Mouse (Mus musculus): ENCODE results near the gene Tbce. TPM values are rescaled to one million over a fixed set of nuclear protein-coding genes. Genes with fewer than 3 reads are reported as not detected.

Gene Tbce
- polyA plus RNA-seq (2012; ENCODE audit: insufficient read depth, insufficient read length, missing spikeins): 22.9 and 29.5 TPM in 2 replicates

DNA sequence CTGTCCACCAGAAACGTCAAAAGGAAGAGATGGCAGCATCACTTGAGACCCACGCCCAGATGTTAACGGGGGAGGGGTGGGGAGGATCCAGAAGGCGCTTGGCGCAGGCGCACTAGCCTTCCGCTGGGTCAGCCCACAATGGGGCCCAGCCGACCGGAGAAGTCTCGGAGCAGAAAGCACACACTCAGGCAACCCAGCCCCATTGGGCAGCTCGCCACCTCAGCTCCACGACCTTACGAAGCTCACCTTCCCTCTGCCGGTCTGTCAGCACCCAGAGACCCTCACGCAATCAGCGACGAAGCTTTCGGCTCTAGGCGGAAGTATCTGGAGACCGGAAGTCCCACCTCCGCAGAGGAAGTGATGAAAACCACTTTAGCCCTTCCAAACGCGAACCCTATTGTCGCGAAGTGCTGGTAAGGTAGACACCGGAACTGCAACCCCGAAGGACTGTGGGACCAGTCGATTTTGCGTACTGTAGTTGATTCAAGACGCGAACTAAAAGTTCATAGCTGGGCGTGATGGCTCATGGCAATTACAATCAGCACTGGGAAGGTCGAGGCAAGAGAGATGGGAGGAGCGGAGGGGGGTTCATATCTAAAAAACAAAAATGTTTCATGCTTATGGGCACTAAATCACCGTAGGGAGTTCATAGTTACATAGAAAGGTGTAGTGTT lies at the start of gene Tbce:
Tbce (minus strand) TSS at position 347 of the 674 bp plus-strand sequence.
- Histone ChIP-seq H3K4me1 (ENCODE audit: control insufficient read depth, insufficient read depth, insufficient read length, low read length) (0 out of 2 replicates have a peak, but pooled peaks cover 3% of the 10 kb centered on the region), H3K4me3 (ENCODE audit: insufficient read depth, low read depth, low read length) (peak within 1 kb of the TSS; percentile 95), H3K27ac (replicated peaks; ENCODE audit: low read depth, low read length) (peak within 1 kb of the TSS; percentile 100)

DNA sequence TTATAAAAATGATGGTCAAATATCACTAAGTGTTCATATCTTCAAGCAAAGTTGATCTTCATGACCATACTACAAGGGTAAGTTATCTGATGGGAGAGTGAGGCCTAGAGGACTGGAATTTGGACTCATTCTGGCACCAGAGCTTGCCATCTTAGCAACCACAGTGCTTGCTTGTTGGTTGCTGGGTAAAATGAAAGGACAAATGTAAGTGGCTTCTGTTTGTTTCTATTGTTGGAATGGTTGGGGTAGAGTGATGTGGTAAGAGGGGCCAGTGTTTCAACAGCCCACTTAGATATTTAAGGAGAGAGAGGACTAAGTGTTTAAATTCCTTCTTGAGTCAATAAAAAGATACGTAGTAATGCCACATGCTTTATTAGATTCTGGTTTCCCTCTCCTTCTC lies 49.2 kb upstream of the Tbce start:
- no peak overlapping the region for H3K27ac ChIP-seq (replicated peaks; ENCODE audit: low read depth, low read length)
- H3K4me3 ChIP-seq (ENCODE audit: insufficient read depth, low read depth, low read length): no peak overlapping the region
- no peaks in the 10 kb centered on the region for H3K4me1 ChIP-seq (ENCODE audit: control insufficient read depth, insufficient read depth, insufficient read length, low read length)

DNA sequence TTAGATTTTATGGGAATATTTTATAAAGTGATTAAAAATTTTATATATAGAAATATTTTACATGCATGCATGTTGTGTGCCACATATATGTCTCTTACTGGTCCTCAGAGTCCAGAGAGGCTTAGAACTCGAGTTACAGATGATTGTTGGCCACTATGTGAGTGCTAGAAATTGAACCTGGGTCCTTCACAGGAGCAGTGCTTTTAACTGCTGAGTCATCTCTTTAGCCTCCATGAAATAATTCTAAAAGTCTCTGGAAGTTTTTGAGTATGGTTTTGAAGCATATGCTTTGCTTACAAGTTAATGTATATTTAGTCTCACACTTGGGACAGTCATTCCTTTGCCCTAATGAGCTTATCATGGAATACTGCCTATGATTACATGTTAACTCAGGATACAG lies 35.9 kb upstream of the Tbce start:
- Histone ChIP-seq H3K4me1 (ENCODE audit: control insufficient read depth, insufficient read depth, insufficient read length, low read length) (no peaks in the 10 kb centered on the region), H3K4me3 (ENCODE audit: insufficient read depth, low read depth, low read length) (no peak overlapping the region), H3K27ac (replicated peaks; ENCODE audit: low read depth, low read length) (no peak overlapping the region)

DNA sequence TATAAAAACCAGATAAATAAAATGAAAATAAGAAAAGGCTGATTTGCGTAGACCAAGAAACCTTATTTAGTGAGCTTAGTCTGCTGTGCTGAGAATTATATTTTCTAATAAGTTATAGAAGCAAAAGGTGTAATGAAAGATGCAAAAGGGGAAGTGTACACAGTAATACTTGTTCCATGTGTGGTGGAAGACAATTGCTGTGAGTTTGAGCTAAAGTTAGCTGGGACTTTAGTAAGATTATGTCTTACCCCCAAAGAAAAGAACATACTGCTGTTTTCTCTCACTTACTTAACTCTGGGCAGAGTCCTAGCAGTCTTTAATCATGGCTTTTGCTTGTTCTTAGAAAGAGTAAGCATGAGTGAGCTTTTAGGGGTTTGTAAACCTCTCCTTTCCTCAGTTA lies 34.9 kb upstream of the Tbce start:
- Histone ChIP-seq H3K4me3 (ENCODE audit: insufficient read depth, low read depth, low read length) (no peak overlapping the region), H3K27ac (replicated peaks; ENCODE audit: low read depth, low read length) (no peak overlapping the region), H3K4me1 (ENCODE audit: control insufficient read depth, insufficient read depth, insufficient read length, low read length) (no peaks in the 10 kb centered on the region)

DNA sequence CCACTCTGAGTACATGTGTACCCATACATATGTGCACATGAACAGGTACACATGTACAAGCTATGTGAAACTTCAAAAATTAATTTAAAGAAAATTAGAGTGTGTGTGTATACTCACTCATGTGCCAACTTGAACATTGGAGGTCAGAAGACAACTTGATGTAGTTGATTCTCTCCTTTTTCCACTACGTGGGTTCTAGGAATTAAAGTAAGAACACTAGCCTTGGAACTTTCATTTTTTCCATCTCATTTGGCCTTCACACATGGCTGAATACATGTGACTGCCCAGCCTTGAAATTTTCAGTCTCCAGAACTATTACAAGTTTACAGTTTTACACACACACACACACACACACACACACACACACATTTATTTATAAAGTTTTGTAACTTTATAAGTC lies 29.9 kb upstream of the Tbce start:
- Histone ChIP-seq H3K27ac (replicated peaks; ENCODE audit: low read depth, low read length) (no peak overlapping the region), H3K4me1 (ENCODE audit: control insufficient read depth, insufficient read depth, insufficient read length, low read length) (no peaks in the 10 kb centered on the region), H3K4me3 (ENCODE audit: insufficient read depth, low read depth, low read length) (no peak overlapping the region)

DNA sequence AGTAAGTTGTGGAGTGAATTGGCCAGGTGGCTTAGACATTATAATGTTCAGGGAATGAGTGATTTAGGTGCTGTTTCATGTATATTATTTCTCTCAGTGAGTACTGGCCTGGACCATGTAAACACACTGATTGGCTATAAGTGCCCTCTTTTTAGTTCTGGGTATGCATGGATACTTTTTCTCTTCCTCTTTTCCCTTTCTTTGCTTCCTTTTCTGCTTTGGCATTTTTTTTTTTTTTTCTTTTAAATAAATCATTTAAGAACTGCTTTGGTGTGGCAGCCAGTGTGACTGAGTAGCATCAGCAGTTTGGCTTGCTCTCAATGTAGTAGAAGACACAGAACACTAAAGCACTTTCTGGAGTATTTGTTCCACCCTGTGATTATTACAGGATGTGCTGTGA lies 28.6 kb upstream of the Tbce start:
- Histone ChIP-seq H3K27ac (replicated peaks; ENCODE audit: low read depth, low read length) (no peak overlapping the region), H3K4me3 (ENCODE audit: insufficient read depth, low read depth, low read length) (no peak overlapping the region), H3K4me1 (ENCODE audit: control insufficient read depth, insufficient read depth, insufficient read length, low read length) (no peaks in the 10 kb centered on the region)

DNA sequence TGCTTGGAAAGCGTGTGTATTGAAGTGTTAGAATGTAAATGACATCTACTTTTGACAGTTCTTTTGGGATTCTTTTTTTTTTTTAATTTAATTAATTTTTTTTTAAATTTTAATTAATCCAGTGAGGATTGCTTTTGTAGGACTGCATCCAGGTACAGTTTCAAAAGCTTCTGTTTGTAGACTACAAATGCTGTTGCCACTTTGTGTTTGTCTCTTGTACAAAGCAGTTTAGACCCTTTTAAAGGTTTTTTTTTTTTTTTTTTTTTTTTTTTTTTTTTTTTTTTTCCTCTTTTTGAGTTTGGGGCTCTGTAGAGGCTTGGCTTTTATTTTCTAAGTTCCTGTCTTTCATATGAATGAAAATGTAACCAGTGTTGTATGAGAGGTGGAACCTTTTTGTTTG lies 26.3 kb upstream of the Tbce start:
- Histone ChIP-seq H3K4me3 (ENCODE audit: insufficient read depth, low read depth, low read length) (no peak overlapping the region), H3K4me1 (ENCODE audit: control insufficient read depth, insufficient read depth, insufficient read length, low read length) (no peaks in the 10 kb centered on the region), H3K27ac (replicated peaks; ENCODE audit: low read depth, low read length) (no peak overlapping the region)

DNA sequence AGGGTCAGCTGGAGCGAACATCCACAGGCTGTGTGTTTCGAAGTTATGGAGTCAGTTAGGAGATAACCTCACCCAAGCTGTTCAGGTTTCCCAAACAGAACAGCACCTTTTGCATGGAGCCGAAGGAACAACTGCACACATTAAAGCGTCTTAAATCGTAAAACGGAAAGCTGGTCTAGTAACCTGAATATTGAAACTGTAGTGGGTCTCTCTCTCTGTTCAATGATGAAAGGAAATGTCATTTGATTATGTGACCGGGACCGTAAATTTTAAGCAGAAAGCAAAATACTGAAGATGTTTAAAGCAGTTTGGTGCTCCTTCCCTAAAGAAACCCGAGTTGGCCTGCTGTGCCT lies 25.6 kb upstream of the Tbce start:
- Histone ChIP-seq H3K4me3 (ENCODE audit: insufficient read depth, low read depth, low read length) (peak overlapping the region; percentile 93), H3K27ac (replicated peaks; ENCODE audit: low read depth, low read length) (no peak overlapping the region), H3K4me1 (ENCODE audit: control insufficient read depth, insufficient read depth, insufficient read length, low read length) (no peaks in the 10 kb centered on the region)

DNA sequence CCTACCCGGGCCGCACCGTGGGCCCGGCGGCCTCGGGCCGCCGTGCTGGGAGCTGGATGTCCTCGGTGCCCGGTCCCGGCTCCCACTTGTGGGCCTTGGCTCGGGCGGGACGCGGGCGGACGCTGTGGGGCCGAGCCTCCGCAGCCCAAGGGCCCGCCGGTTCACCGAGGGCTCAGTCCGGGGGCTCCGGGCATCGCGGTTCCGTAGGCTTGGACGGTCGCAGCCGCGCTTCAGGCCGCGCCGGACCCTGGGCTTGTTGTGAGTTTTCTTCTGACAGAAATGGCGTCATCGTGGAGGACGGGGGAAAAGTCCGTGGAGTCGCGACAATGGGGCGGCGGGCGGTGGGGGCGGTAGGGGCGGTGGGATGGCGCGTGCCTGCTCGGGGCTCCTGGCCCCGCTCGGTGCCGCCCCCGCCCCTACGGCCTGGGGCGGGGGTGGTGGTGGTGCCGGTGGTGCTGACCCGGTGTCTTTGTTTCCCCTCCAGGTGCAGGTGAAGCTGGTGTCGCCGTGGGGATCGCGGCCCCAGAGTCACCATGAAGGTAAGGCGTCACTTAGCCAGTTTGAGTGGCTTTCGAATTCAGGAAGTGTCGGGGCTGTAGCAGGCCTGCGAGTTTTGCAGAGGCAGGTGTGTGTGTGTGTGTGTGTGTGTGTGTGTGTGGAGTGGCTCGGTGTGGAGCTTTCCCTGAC lies 25.0 kb upstream of the Tbce start:
- Histone ChIP-seq H3K4me1 (ENCODE audit: control insufficient read depth, insufficient read depth, insufficient read length, low read length) (no peaks in the 10 kb centered on the region), H3K4me3 (ENCODE audit: insufficient read depth, low read depth, low read length) (peak overlapping the region; percentile 93)

DNA sequence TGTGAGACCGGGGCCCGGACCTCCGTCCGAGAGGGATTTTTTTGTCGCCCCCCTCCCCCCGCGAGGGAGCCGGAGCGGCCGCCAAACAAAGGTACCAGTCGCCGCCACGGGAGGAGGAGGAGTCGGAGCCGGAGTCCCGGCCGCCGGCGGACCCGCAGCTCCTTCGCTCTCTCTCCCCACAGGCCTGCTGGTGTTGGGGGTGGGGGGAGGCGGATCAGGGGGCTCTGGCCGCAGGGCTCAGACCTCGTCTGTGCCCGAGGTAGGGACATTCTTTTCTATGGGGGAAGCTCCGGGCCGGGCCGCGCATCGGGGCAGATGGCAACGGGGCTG lies 24.5 kb upstream of the Tbce start:
- H3K4me1 ChIP-seq (ENCODE audit: control insufficient read depth, insufficient read depth, insufficient read length, low read length): no peaks in the 10 kb centered on the region
- H3K4me3 ChIP-seq (ENCODE audit: insufficient read depth, low read depth, low read length): peak overlapping the region; percentile 93
- H3K27ac ChIP-seq (replicated peaks; ENCODE audit: low read depth, low read length): peak overlapping the region; percentile 57

More for the DNA sequence above, 25.0 kb upstream of the Tbce start:
- 0 out of 2 replicates have a peak overlapping the region, but pooled peaks have one; percentile 57 for H3K27ac ChIP-seq (replicated peaks; ENCODE audit: low read depth, low read length)

DNA sequence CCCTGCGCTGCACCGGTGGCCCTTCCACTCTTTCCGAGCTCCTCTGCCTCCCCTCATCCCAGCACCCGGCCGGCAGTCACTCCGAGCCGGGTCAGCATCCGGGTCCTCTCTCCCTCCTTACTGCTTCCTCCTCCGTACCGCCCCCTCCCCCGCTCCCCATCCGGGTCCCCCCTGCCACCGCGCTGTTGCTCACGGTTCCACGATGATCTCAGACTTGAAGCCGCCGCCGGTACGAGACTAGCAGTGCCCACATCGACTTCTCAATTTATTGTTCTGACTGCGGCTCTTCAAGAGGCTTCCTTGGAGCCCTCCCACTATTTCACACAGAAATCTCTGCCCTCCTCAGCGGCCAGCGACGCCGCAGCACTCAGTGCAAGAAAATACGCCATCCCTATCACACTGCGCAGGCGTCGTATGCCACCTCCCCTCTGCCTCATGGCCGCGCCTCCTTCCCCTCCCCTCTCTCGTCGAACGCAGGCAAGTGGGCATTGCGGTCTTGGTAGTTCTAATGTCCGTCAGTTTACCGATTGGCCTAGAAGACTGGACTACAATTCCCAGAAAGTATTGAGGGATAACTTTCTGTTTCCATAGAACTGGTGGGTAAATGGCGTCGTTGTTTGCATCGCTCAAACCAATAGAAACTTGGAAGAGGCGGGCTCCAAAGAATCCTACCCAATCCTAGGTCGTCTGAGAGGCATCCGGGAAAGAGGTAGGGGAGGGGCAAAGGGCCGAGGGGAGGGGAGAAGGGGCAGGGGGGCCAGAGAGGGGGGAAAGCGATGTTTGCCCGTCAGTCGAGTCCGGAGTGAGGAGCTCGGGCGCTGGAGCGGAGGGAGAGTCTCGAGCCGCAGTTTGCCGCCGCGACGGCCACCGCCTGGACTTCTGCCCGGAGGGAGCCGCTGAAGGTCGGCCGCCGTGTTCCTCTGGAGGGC lies 23.8 kb upstream of the Tbce start, which contains the start of the genes Arid4b and Ggps1:
Arid4b (plus strand) TSS at position 220 of the 929 bp plus-strand sequence.
Ggps1 (minus strand) TSS at position 476 of the 929 bp plus-strand sequence.
- Histone ChIP-seq H3K4me1 (ENCODE audit: control insufficient read depth, insufficient read depth, insufficient read length, low read length) (no peaks in the 10 kb centered on the region), H3K4me3 (ENCODE audit: insufficient read depth, low read depth, low read length) (peak within 1 kb of the TSS; percentile 93)

DNA sequence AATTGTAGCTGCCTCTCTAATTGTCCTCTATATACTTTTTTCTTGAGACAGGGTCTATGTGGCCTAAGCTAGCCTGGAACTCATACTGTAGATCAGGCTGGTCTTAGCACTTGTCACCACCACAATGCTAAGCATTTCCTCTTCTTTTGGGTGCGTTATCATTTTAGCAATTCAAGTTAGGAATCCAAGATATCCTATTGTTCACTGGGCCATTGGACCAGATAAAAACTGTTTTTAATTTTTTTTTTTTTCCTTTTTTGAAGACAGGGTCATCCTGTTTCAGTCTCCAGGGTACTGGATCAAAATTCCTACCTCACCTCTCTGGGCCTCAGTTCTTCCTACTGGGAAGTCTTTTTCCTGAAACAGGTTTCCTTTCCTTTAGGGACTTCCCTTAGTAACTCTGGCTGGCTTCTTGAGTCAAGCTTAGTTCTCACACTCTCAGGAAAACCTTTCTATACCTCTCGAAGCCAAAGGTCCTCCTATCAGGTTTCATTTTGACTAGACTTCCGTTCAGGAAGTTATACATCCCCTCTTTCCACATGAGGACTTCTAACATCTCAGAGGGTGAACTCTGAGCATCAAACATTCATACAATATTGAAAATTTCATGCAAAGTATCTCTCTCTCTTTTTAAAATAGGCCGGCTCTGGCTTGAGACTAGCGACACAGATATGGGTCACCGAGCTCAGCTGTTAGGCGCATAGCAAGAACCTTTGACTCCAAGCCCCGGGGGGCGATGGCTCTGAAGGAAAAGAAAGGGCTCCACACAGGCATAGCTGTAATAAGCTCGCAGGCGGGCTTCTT lies 23.0 kb upstream of the Tbce start:
- H3K4me3 ChIP-seq (ENCODE audit: insufficient read depth, low read depth, low read length): peak overlapping the region; percentile 77
- H3K4me1 ChIP-seq (ENCODE audit: control insufficient read depth, insufficient read depth, insufficient read length, low read length): no peaks in the 10 kb centered on the region
- H3K27ac ChIP-seq (replicated peaks; ENCODE audit: low read depth, low read length): peak overlapping the region; percentile 55

More for the DNA sequence above, 23.8 kb upstream of the Tbce start, which contains the start of the genes Arid4b and Ggps1:
- H3K27ac ChIP-seq (replicated peaks; ENCODE audit: low read depth, low read length): peak within 1 kb of the TSS; percentile 80

DNA sequence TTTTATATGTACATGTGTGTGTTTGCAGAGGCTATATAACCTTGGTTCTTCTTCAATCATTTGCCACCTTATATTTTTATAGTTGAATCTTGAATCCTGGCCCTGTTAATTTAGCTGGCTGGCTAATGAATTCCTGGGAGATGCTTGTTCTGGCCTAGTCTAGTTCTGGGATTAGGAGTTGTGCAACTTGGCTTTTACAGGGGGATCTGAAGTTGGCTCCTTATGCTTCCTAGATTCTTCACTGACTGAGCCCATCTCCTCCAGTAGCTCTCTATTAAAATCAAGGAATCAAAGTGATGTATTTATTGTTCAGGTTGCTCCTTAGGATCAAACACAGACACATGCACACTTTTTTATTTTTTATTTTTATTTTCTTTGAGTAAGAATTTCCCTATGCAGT lies 20.1 kb upstream of the Tbce start:
- Histone ChIP-seq H3K4me3 (ENCODE audit: insufficient read depth, low read depth, low read length) (no peak overlapping the region), H3K27ac (replicated peaks; ENCODE audit: low read depth, low read length) (no peak overlapping the region), H3K4me1 (ENCODE audit: control insufficient read depth, insufficient read depth, insufficient read length, low read length) (no peaks in the 10 kb centered on the region)

DNA sequence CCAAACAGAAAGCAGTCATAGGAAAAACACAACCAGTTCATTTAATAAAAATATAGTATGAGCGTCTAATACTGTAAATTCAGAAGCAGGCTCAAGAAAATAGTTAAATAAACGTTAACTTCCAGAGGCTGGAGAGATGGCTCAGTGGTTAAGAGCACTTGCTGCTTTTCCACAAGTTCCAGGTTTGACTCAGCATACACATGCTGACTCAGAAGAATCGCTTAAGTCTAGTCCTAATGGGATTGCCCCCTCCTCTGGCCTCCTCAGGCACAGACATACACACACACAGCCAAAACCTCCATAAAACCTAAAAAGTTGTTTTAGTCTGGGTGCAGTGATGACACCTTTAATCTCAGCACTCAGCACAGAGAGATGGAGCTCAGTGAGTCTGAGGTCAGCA lies 17.4 kb upstream of the Tbce start:
- no peak overlapping the region for H3K4me3 ChIP-seq (ENCODE audit: insufficient read depth, low read depth, low read length)

More for the DNA sequence above, 17.4 kb upstream of the Tbce start:
- no peak overlapping the region for H3K27ac ChIP-seq (replicated peaks; ENCODE audit: low read depth, low read length)
- H3K4me1 ChIP-seq (ENCODE audit: control insufficient read depth, insufficient read depth, insufficient read length, low read length): no peaks in the 10 kb centered on the region
